Mouse (Mus musculus) spleen, embryonic (tissue): ENCODE results near the gene Gm48551.

Experiments used
- CTCF ChIA-PET: fragments of 350-600 bp; sonication (Branson Sonifier 250); formaldehyde crosslinking; loops from one replicate; lab custom pipeline; 2022; lab: Charles Lee

The Gm48551 gene

GRCm38 (mm10) chr10:81401521-81402226 is 17.4 kb downstream of the Gm48551 start:
- CTCF ChIA-PET = interaction anchor here (0.6 to 1.2 kb wide), 2 partner anchors 10 to 56 kb away, joined by 3 to 6 read pairs; no protein-coding TSS in a partner anchor

- CTCF ChIA-PET = interaction anchor here (0.6 to 1.2 kb wide), 2 partner anchors 10 to 56 kb away, joined by 3 to 6 read pairs; no protein-coding TSS in a partner anchor
Observed at GRCm38 (mm10) chr10:81402227-81402765, 18.0 kb downstream of the Gm48551 start.

GRCm38 (mm10) chr10:81403511-81403910 is 19.2 kb downstream of the Gm48551 start:
- CTCF ChIA-PET = no interaction called here

GRCm38 (mm10) chr10:81404082-81404481 is 19.8 kb downstream of the Gm48551 start:
- CTCF ChIA-PET = interaction anchor here (0.9 kb wide), 1 partner anchor 21 kb away, joined by 4 read pairs; no protein-coding TSS in a partner anchor

- CTCF ChIA-PET = interaction anchor here (0.6 to 1.3 kb wide), 5 partner anchors 9 to 115 kb away, joined by 3 to 22 read pairs (median 4); no protein-coding TSS in a partner anchor
Observed at GRCm38 (mm10) chr10:81404720-81405119, 20.5 kb downstream of the Gm48551 start.

GRCm38 (mm10) chr10:81405588-81406201 is 21.4 kb downstream of the Gm48551 start:
- CTCF ChIA-PET = interaction anchor here (0.8 to 1.3 kb wide), 2 partner anchors 10 to 116 kb away, joined by 4 to 22 read pairs; no protein-coding TSS in a partner anchor

GRCm38 (mm10) chr10:81406504-81407440 is 22.5 kb downstream of the Gm48551 start:
- CTCF ChIA-PET = interaction anchor here (0.6 to 0.7 kb wide), 2 partner anchors 11 to 938 kb away, joined by 3 read pairs; no protein-coding TSS in a partner anchor

GRCm38 (mm10) chr10:81407539-81408423 is 23.5 kb downstream of the Gm48551 start:
- CTCF ChIA-PET = interaction anchor here (0.5 to 0.7 kb wide), 2 partner anchors 12 to 661 kb away, joined by 3 read pairs; no protein-coding TSS in a partner anchor

GRCm38 (mm10) chr10:81408424-81408729 is 24.1 kb downstream of the Gm48551 start:
- CTCF ChIA-PET = no interaction called here

- CTCF ChIA-PET = interaction anchor here (0.6 kb wide), 1 partner anchor 13 kb away, joined by 3 read pairs; no protein-coding TSS in a partner anchor
Observed at GRCm38 (mm10) chr10:81408871-81409291, 24.6 kb downstream of the Gm48551 start.

- CTCF ChIA-PET = interaction anchor here (0.6 kb wide), 1 partner anchor 13 kb away, joined by 3 read pairs; no protein-coding TSS in a partner anchor
Observed at GRCm38 (mm10) chr10:81409330-81409729, 25.1 kb downstream of the Gm48551 start.

GRCm38 (mm10) chr10:81410350-81410749 is 26.1 kb downstream of the Gm48551 start:
- CTCF ChIA-PET = no interaction called here

- CTCF ChIA-PET = no interaction called here
Observed at GRCm38 (mm10) chr10:81410981-81411380, 26.7 kb downstream of the Gm48551 start.

- CTCF ChIA-PET = interaction anchor here (0.7 kb wide), 1 partner anchor 10 kb away, joined by 3 read pairs; no protein-coding TSS in a partner anchor
Observed at GRCm38 (mm10) chr10:81411471-81412400, 27.5 kb downstream of the Gm48551 start.

GRCm38 (mm10) chr10:81412586-81413309 is 28.5 kb downstream of the Gm48551 start:
- CTCF ChIA-PET = interaction anchor here (1.0 kb wide), 1 partner anchor 19 kb away, joined by 5 read pairs; no protein-coding TSS in a partner anchor

GRCm38 (mm10) chr10:81413310-81414261 is 29.3 kb downstream of the Gm48551 start:
- CTCF ChIA-PET = interaction anchor here (1.0 kb wide), 1 partner anchor 20 kb away, joined by 5 read pairs; no protein-coding TSS in a partner anchor

GRCm38 (mm10) chr10:81414682-81415081 is 30.4 kb downstream of the Gm48551 start:
- CTCF ChIA-PET = no interaction called here
